Mouse (Mus musculus): ENCODE measurements at regions not wholly inside any gene's neighbourhood (a gene's known extent, or its start where the extent isn't known, plus 50 kb on each side); places are given as distances from the start of the nearest gene placed in this dataset.
A peak's percentile ranks its signal among the peaks of the same experiment; 100 is the strongest.
"Not testable (repeated sequence)": the region's sequence is repeated elsewhere in the genome, so short reads cannot be mapped to it uniquely, and the experiment has no call there.

GRCm38 (mm10) chr17:66206074-66206473, 82.8 kb downstream of the Ddx11 start:
- no peak for DNase-seq (ENCODE audit: low spot score in 2 of 2)
- intact Hi-C loops (cut with DNase I) = no loop called here

GRCm38 (mm10) chr17:66207653-66208497, 84.6 kb downstream of the Ddx11 start:
- intact Hi-C loops (cut with DNase I); DNase-seq (ENCODE audit: low spot score in 2 of 2): not testable (repeated sequence)

- DNase-seq (ENCODE audit: low spot score in 2 of 2); intact Hi-C loops (cut with DNase I): not testable (repeated sequence)
These were observed 85.6 kb downstream of the Ddx11 start for GRCm38 (mm10) chr17:66208803-66209515.

GRCm38 (mm10) chr17:66211561-66211960, 88.2 kb downstream of the Ddx11 start:
- intact Hi-C loops (cut with DNase I) = no loop called here
- peak in 1 of 2 experiments; percentile 69 for DNase-seq (ENCODE audit: low spot score in 2 of 2)

- intact Hi-C loops (cut with DNase I) = no loop called here
- no peak for DNase-seq (ENCODE audit: low spot score in 2 of 2)
These were observed 89.3 kb downstream of the Ddx11 start for GRCm38 (mm10) chr17:66212616-66213015.

- no peak for DNase-seq (ENCODE audit: low spot score in 2 of 2)
- intact Hi-C loops (cut with DNase I) = no loop called here
These were observed 95.0 kb downstream of the Ddx11 start for GRCm38 (mm10) chr17:66218321-66218720.

GRCm38 (mm10) chr17:66219669-66220435, 96.5 kb downstream of the Ddx11 start:
- DNase-seq (ENCODE audit: low spot score in 2 of 2) = no peak
- intact Hi-C loops (cut with DNase I) = loop anchor here (2.0 to 10.0 kb wide), 2 partner anchors 65 to 355 kb away; no protein-coding TSS in a partner anchor

- intact Hi-C loops (cut with DNase I) = loop anchor here (2.0 to 10.0 kb wide), 2 partner anchors 66 to 356 kb away; no protein-coding TSS in a partner anchor
These were observed 97.9 kb downstream of the Ddx11 start for GRCm38 (mm10) chr17:66221256-66221655.

GRCm38 (mm10) chr17:66223711-66224110, 100.4 kb downstream of the Ddx11 start:
- intact Hi-C loops (cut with DNase I) = loop anchor here (10.0 kb wide), 1 partner anchor 359 kb away; no protein-coding TSS in a partner anchor
- no peak for DNase-seq (ENCODE audit: low spot score in 2 of 2)

More at GRCm38 (mm10) chr17:66221256-66221655, 97.9 kb downstream of the Ddx11 start:
- DNase-seq (ENCODE audit: low spot score in 2 of 2) = peak; percentile 78 to 82

- DNase-seq (ENCODE audit: low spot score in 2 of 2) = no peak
- intact Hi-C loops (cut with DNase I) = loop anchor here (10.0 kb wide), 1 partner anchor 359 kb away; no protein-coding TSS in a partner anchor
These were observed 100.9 kb downstream of the Ddx11 start for GRCm38 (mm10) chr17:66224241-66224640.

- DNase-seq (ENCODE audit: low spot score in 2 of 2) = peak in 1 of 2 experiments; percentile 44
- intact Hi-C loops (cut with DNase I) = loop anchor here (2.0 kb wide), 3 partner anchors 26 to 118 kb away; no protein-coding TSS in a partner anchor
These were observed 109.1 kb downstream of the Ddx11 start for GRCm38 (mm10) chr17:66232391-66232790.

- intact Hi-C loops (cut with DNase I) = loop anchor here (1.0 to 2.0 kb wide), 5 partner anchors 26 to 252 kb away; partner anchors contain the start of gene Mtcl1
- peak; percentile 40 to 87 for DNase-seq (ENCODE audit: low spot score in 2 of 2)
These were observed 109.6 kb downstream of the Ddx11 start for GRCm38 (mm10) chr17:66232891-66233421.

- DNase-seq (ENCODE audit: low spot score in 2 of 2) = no peak
- intact Hi-C loops (cut with DNase I) = loop anchor here (1.0 to 2.0 kb wide), 5 partner anchors 25 to 252 kb away; partner anchors contain the start of gene Mtcl1
These were observed 110.2 kb downstream of the Ddx11 start for GRCm38 (mm10) chr17:66233451-66233951.

GRCm38 (mm10) chr17:66234432-66234831, 111.1 kb downstream of the Ddx11 start:
- intact Hi-C loops (cut with DNase I) = no loop called here
- no peak for DNase-seq (ENCODE audit: low spot score in 2 of 2)

GRCm38 (mm10) chr17:66235096-66235805, 111.9 kb downstream of the Ddx11 start:
- peak; percentile 86 to 93 for DNase-seq (ENCODE audit: low spot score in 2 of 2)
- intact Hi-C loops (cut with DNase I) = loop anchor here (1.0 kb wide), 1 partner anchor 255 kb away; no protein-coding TSS in a partner anchor

GRCm38 (mm10) chr17:66235806-66236335, 112.6 kb downstream of the Ddx11 start:
- intact Hi-C loops (cut with DNase I) = loop anchor here (1.0 kb wide), 1 partner anchor 254 kb away; no protein-coding TSS in a partner anchor
- DNase-seq (ENCODE audit: low spot score in 2 of 2) = no peak

GRCm38 (mm10) chr17:66241868-66242622, 118.7 kb downstream of the Ddx11 start:
- no peak for DNase-seq (ENCODE audit: low spot score in 2 of 2)
- intact Hi-C loops (cut with DNase I) = no loop called here

Measured in left cerebral cortex, postnatal 25 days (tissue).